Comparison of ENCODE assay signal across 12 mouse cellular contexts in the genomic region with DNA sequence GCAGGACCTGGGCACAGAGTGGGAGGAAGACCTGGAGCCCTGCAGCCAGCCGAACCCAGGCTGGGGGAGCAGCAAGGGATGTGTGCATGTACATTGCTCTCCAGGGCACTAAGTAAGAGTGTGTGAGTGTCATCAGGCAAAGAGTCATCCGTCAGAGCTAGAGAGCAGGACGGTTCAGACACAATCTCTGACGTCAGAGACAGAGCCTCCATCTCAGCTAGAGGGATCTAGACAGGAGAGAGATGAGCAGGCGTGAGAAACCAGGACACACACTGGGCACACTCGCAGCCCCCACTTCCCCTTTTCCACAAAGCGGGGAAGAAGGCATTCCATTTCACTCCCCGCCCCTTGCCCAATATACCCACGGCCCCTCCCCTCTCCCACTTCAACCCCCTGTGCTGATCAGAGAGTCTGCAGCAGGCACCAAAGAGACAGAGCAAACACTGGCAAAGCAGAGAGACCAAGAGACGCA. TPM values are rescaled to one million over a fixed set of nuclear protein-coding genes. Genes with fewer than 3 reads are reported as not detected.
DNase-seq lines count a peak whose midpoint lies in the region; ATAC-seq lines count a peak whose summit lies in the region.
"Had no signal": no experiment of that assay in that cellular context is flagged by ENCODE, and none has a peak within 500 bp of the region (broad histone marks: within the 10 kb centered on the region; RNA-seq: fewer than 3 reads in every experiment).

No protein-coding gene starts in this region.

- no peaks in the 10 kb centered on the region for H3K27me3 ChIP-seq in embryonic facial prominence, embryonic 11.5 days (ENCODE audit: control insufficient read depth, insufficient read depth, low read length)
- H3K27me3 ChIP-seq in midbrain, embryonic 14.5 days (ENCODE audit: control insufficient read depth, insufficient read depth, low read length), result no peaks in the 10 kb centered on the region

- H3K36me3 ChIP-seq in embryonic facial prominence, embryonic 11.5 days (replicated peaks; ENCODE audit: control insufficient read depth, insufficient read depth, low read depth, low read length), result no peaks in the 10 kb centered on the region; the same call in 1 of the 2 replicates
- peaks cover 43% of the 10 kb centered on the region for H3K36me3 ChIP-seq in midbrain, embryonic 14.5 days (ENCODE audit: control insufficient read depth, insufficient read depth, low read length)

- peak; percentile 33 to 47 for DNase-seq in left cerebral cortex, adult 18-20 months (ENCODE audit: low spot score in 2 of 2)
- DNase-seq in left cerebral cortex, postnatal 36 days (ENCODE audit: low spot score in 2 of 2), result no peak
- no peak for DNase-seq in embryonic facial prominence, embryonic 11.5 days (ENCODE audit: low spot score)
- DNase-seq in midbrain, embryonic 14.5 days, result peak; percentile 65
- DNase-seq in cerebellum, adult 9-10 months, result no peak
- DNase-seq in ovary, adult 18-20 months (ENCODE audit: low spot score), result no peak
- no peak for DNase-seq in right cerebral cortex, adult 2 months (ENCODE audit: low spot score in 2 of 2)
- DNase-seq: adrenal gland, adult 8-10 months; embryo, embryonic 11 days; heart, adult 2 months; lung, postnatal 14 days had no signal

- intact Hi-C loops in left cerebral cortex, postnatal 36 days (cut with DNase I), result no loop called here

- no peak overlapping the region for H3K9ac ChIP-seq in embryonic facial prominence, embryonic 11.5 days (replicated peaks; ENCODE audit: low read length)
- peak overlapping the region; percentile 23; the same call in 1 of the 2 replicates for H3K9ac ChIP-seq in midbrain, embryonic 14.5 days (replicated peaks; ENCODE audit: low read length)

- 0 out of 2 replicates have a peak, but pooled peaks have one; percentile 24 for ATAC-seq in embryonic facial prominence, embryonic 11.5 days (replicated peaks; ENCODE audit: insufficient number of reproducible peaks, low FRiP score, low TSS enrichment, low read depth)
- ATAC-seq in granulocyte monocyte progenitor cell, adult 5-6 weeks (replicated peaks; ENCODE audit: poor library complexity, severe bottlenecking), result peak; percentile 77
- ATAC-seq in midbrain, embryonic 14.5 days (ENCODE audit: low FRiP score, low TSS enrichment), result peak; percentile 65

- H3K27ac ChIP-seq in embryonic facial prominence, embryonic 11.5 days (replicated peaks; ENCODE audit: low read depth, low read length), result no peak overlapping the region
- peak overlapping the region; percentile 77 for H3K27ac ChIP-seq in midbrain, embryonic 14.5 days (replicated peaks; ENCODE audit: low read depth, low read length)
- H3K27ac ChIP-seq: heart, adult 2 months had no signal

- no peak overlapping the region for H3K4me2 ChIP-seq in embryonic facial prominence, embryonic 11.5 days (ENCODE audit: low read depth, low read length)
- H3K4me2 ChIP-seq in midbrain, embryonic 14.5 days (ENCODE audit: low read length), result peak overlapping the region; percentile 31

- H3K4me1 ChIP-seq in embryonic facial prominence, embryonic 11.5 days (ENCODE audit: control insufficient read depth, insufficient read depth, low read length), result no peaks in the 10 kb centered on the region; the same call in 1 of the 2 replicates
- peaks cover 37% of the 10 kb centered on the region for H3K4me1 ChIP-seq in midbrain, embryonic 14.5 days (ENCODE audit: control insufficient read depth, insufficient read depth, low read length)

- H3K9me3 ChIP-seq in embryonic facial prominence, embryonic 11.5 days (replicated peaks; ENCODE audit: control insufficient read depth, low read length), result no peaks in the 10 kb centered on the region
- H3K9me3 ChIP-seq in midbrain, embryonic 14.5 days (ENCODE audit: control insufficient read depth, low read length), result no peaks in the 10 kb centered on the region

- H3K4me3 ChIP-seq in embryonic facial prominence, embryonic 11.5 days (ENCODE audit: low read depth, low read length), result no peak overlapping the region
- no peak overlapping the region for H3K4me3 ChIP-seq in midbrain, embryonic 14.5 days (replicated peaks; ENCODE audit: low read depth, low read length)
- H3K4me3 ChIP-seq: heart, adult 2 months had no signal

- WGBS in embryonic facial prominence, embryonic 11.5 days, result 46% methylated on average over 10 of the region's 10 CpGs
- 15% methylated on average over 10 of the region's 10 CpGs for WGBS in midbrain, embryonic 14.5 days

RNA-seq across cellular contexts. Expression of gene Abcc3, which starts 20.2 kb away (rescaled TPM):
- total RNA-seq in left cerebral cortex, adult 18-20 months (2021), result 1 to 10 TPM; 2.5 to 3.7 TPM
- total RNA-seq in left cerebral cortex, postnatal 36 days (2021), result 1 to 10 TPM; 2.0 to 3.0 TPM
- polyA plus RNA-seq in embryonic facial prominence, embryonic 11.5 days (2014; fragmentation: Nextera tagmentation; extraction: Ambion mirVana), result 0.60 and 0.63 TPM in 2 replicates
- total RNA-seq in granulocyte monocyte progenitor cell, adult 5-6 weeks (2014; fragmentation: Nextera tagmentation), result 0.34 and 2.0 TPM in 2 replicates
- 0.05 and 0.30 TPM in 2 replicates for total RNA-seq in granulocyte monocyte progenitor cell, adult 5-6 weeks (2017)
- 0.19 and 0.50 TPM in 2 replicates for polyA plus RNA-seq in midbrain, embryonic 14.5 days (2014; fragmentation: Nextera tagmentation; extraction: Ambion mirVana)

Comparison
In these comparisons a context has a peak if more than half of its experiments do, and no peak if none do; other contexts are left out.
1. DNase-seq: peak in left cerebral cortex, adult 18-20 months (2 of 2) and midbrain, embryonic 14.5 days (single experiment); none in left cerebral cortex, postnatal 36 days (0 of 2), embryonic facial prominence, embryonic 11.5 days (single experiment), cerebellum, adult 9-10 months (single experiment), ovary, adult 18-20 months (single experiment) and right cerebral cortex, adult 2 months (0 of 2).
2. ATAC-seq: peak in every context shown above with its lines; median percentile 77 in granulocyte monocyte progenitor cell, adult 5-6 weeks; 65 in midbrain, embryonic 14.5 days; 24 in embryonic facial prominence, embryonic 11.5 days.